ENCODE assay signal across 8 mouse cellular contexts in the genomic region with DNA sequence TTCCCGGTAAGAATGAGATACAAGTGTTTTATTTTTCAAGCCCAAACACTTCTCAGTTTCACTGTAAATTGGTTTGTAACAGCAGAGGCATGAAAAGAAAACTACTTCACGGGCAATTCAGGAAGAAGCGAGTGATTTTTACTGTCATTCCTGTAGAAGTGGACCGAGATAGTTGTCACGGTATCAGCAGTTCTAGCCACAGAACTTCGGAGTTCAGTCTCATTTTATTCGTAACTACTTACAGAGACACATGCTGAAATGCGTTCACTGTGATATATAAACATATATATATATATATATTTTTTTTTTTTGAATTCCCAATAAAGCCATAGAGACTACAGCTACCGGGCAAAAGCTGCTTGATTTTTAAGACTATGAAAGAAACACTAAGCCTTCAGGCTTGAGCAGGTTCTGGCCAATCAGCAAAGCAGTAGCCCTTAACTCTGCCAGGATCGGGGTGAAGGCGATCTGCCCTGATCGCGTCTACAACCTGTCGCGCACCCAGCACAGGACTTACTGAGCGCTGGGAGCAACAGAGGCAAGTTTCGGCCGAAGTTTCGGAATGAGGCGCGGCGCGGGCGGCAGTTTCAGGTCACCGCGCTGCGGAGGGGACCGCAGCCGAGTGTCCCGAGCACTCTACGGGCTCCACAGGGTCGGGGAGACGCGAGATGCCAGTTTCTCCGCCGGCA. TPM values are rescaled to one million over a fixed set of nuclear protein-coding genes. Genes with fewer than 3 reads are reported as not detected.
A peak's percentile ranks its signal among the peaks of the same experiment; 100 is the strongest.
DNase-seq lines count a peak whose midpoint lies in the region; ATAC-seq and TF ChIP-seq lines count a peak whose summit lies in the region.

No protein-coding gene starts in this region.

- H3K9me3 ChIP-seq in kidney, embryonic 16.5 days (ENCODE audit: low read length) = no peaks in the 10 kb centered on the region
- H3K9me3 ChIP-seq in forebrain, embryonic 10.5 days = no peaks in the 10 kb centered on the region

- no peak for DNase-seq in kidney, postnatal 10 days
- peak; percentile 55 for DNase-seq in Muller cell, postnatal 12 days (ENCODE audit: inconsistent ontology term)
- DNase-seq in forebrain, embryonic 10.5 days (ENCODE audit: extremely low spot score, low spot score) = no peak
- DNase-seq in liver, adult 2 months (ENCODE audit: extremely low read depth, low read depth, low spot score) = peak; percentile 76
- DNase-seq in skeletal muscle tissue, adult 2 months (ENCODE audit: low read depth, low spot score) = peak; percentile 47
- no peak for DNase-seq in gastrocnemius, postnatal 14 days
- no peak for DNase-seq in thymus, adult 18-20 months

- peak; percentile 87 for ATAC-seq in kidney, embryonic 16.5 days (ENCODE audit: low FRiP score, low TSS enrichment)

- H3K27me3 ChIP-seq in kidney, embryonic 16.5 days (ENCODE audit: insufficient read depth, low read length) = no peaks in the 10 kb centered on the region
- no peaks in the 10 kb centered on the region for H3K27me3 ChIP-seq in forebrain, embryonic 10.5 days (ENCODE audit: poor library complexity, severe bottlenecking)
- no peaks in the 10 kb centered on the region for H3K27me3 ChIP-seq in liver, adult 2 months (ENCODE audit: control insufficient read depth, insufficient read depth, low read length)

- H3K79me2 ChIP-seq in liver, adult 2 months (ENCODE audit: control insufficient read depth, insufficient read depth, low read length) = peaks cover 4% of the 10 kb centered on the region; the same call in 1 of the 2 replicates

- peaks cover 14% of the 10 kb centered on the region for H3K4me1 ChIP-seq in kidney, embryonic 16.5 days (ENCODE audit: insufficient read depth, low read length)
- H3K4me1 ChIP-seq in forebrain, embryonic 10.5 days = peaks cover 31% of the 10 kb centered on the region
- H3K4me1 ChIP-seq in liver, adult 2 months (ENCODE audit: control insufficient read depth, insufficient read depth, low read length) = peaks cover 17% of the 10 kb centered on the region

- TF ChIP-seq POLR2A in liver, adult 2 months (IDR thresholded peaks at IDR 0.05; ENCODE audit: extremely low read depth, insufficient read depth, low read length) = no peak

- peak overlapping the region; percentile 93 for H3K27ac ChIP-seq in kidney, embryonic 16.5 days (ENCODE audit: low read length)
- peak overlapping the region; percentile 97 for H3K27ac ChIP-seq in forebrain, embryonic 10.5 days
- peak overlapping the region; percentile 91 for H3K27ac ChIP-seq in liver, adult 2 months (replicated peaks; ENCODE audit: insufficient read depth, low read depth, low read length)

- intact Hi-C loops in gastrocnemius, postnatal 14 days (cut with DNase I; ENCODE audit: low total_unique reads) = no loop called here

- WGBS in kidney, embryonic 16.5 days = under 1% methylated on average over 36 of the region's 36 CpGs
- under 1% methylated on average over 36 of the region's 36 CpGs for WGBS in forebrain, embryonic 10.5 days
- WGBS in liver, adult 2 months = under 1% methylated on average over 36 of the region's 36 CpGs

- no peak for TF ChIP-seq CTCF in liver, adult 2 months (IDR thresholded peaks at IDR 0.05; ENCODE audit: low read depth, low read length)

- peak overlapping the region; percentile 96 for H3K4me3 ChIP-seq in kidney, embryonic 16.5 days (ENCODE audit: low read length)
- H3K4me3 ChIP-seq in forebrain, embryonic 10.5 days = peak overlapping the region; percentile 97
- H3K4me3 ChIP-seq in liver, adult 2 months (ENCODE audit: insufficient read depth, low read depth, low read length) = peak overlapping the region; percentile 72

- H3K4me2 ChIP-seq in kidney, embryonic 16.5 days (replicated peaks; ENCODE audit: low read depth, low read length) = peak overlapping the region; percentile 72

- peak overlapping the region; percentile 96 for H3K9ac ChIP-seq in kidney, embryonic 16.5 days (replicated peaks; ENCODE audit: low read length)
- peak overlapping the region; percentile 89 for H3K9ac ChIP-seq in liver, adult 2 months (ENCODE audit: low read depth, low read length)

- H3K36me3 ChIP-seq in kidney, embryonic 16.5 days (ENCODE audit: insufficient read depth, low read length) = no peaks in the 10 kb centered on the region
- no peaks in the 10 kb centered on the region for H3K36me3 ChIP-seq in forebrain, embryonic 10.5 days (replicated peaks)
- no peaks in the 10 kb centered on the region for H3K36me3 ChIP-seq in liver, adult 2 months (ENCODE audit: control insufficient read depth, insufficient read depth, low read length)

RNA-seq across cellular contexts. Expression of a gene that starts 0.5 kb away (rescaled TPM):
- polyA plus RNA-seq in kidney, embryonic 16.5 days (2015; fragmentation: Nextera tagmentation; extraction: Ambion mirVana) = 27.0 and 27.5 TPM in 2 replicates
- 16.1 and 16.6 TPM in 2 replicates for polyA plus RNA-seq in forebrain, embryonic 10.5 days (2016; fragmentation: Nextera tagmentation; extraction: Ambion mirVana)
- total RNA-seq in liver, adult 2 months (2014; rRNA removed) = 22.3 and 26.0 TPM in 2 replicates
- polyA plus RNA-seq in liver, adult 2 months (2012; rRNA removed) = 3.3 and 3.5 TPM in 2 replicates
- total RNA-seq in gastrocnemius, postnatal 14 days (2021) = 10 to 100 TPM; 31.4 to 36.2 TPM

Comparison
In these comparisons a context has a peak if more than half of its experiments do, and no peak if none do; other contexts are left out.
1. DNase-seq: peak in Muller cell, postnatal 12 days (single experiment), liver, adult 2 months (single experiment) and skeletal muscle tissue, adult 2 months (single experiment); none in kidney, postnatal 10 days (single experiment), forebrain, embryonic 10.5 days (single experiment), gastrocnemius, postnatal 14 days (single experiment) and thymus, adult 18-20 months (0 of 2).
2. Peak in every context shown above with its lines, with median percentiles within 50 percentile points of each other: H3K27ac ChIP-seq and H3K4me3 ChIP-seq.